Mouse (Mus musculus) liver, embryonic 16.5 days (tissue): ENCODE data around the gene Tkt. TPM values are rescaled to one million over a fixed set of nuclear protein-coding genes. Genes with fewer than 3 reads are reported as not detected.

Experiments
- ATAC-seq: fragments of 200-750 bp; cut with Nextera tagmentation; 2 replicates; pipeline ENCODE4 v1.8.0; 2017; ENCODE audit warnings: low read depth, mild to moderate bottlenecking, moderate number of reproducible peaks, moderate library complexity
- H3K27ac ChIP-seq: fragments of 300-500 bp; sonication (generic); 2 replicates; pipeline ENCODE4 v1.5.1; 2014; ENCODE audit warnings: mild to moderate bottlenecking, low read length
- H3K27me3 ChIP-seq: fragments of 300-500 bp; sonication (generic); 2 replicates; pipeline ENCODE4 v1.6.1; 2014; ENCODE audit warnings: low read depth, low read length, mixed read lengths; ENCODE audit not compliant: control insufficient read depth, insufficient read depth
- H3K36me3 ChIP-seq: fragments of 300-500 bp; sonication (generic); 2 replicates; pipeline ENCODE4 v1.6.1; 2014; ENCODE audit warnings: mild to moderate bottlenecking; ENCODE audit not compliant: control insufficient read depth, insufficient read depth
- H3K4me1 ChIP-seq: fragments of 300-500 bp; sonication (generic); 2 replicates; pipeline ENCODE4 v1.6.1; 2014; ENCODE audit warnings: low read depth, low read length, mixed read lengths; ENCODE audit not compliant: control insufficient read depth
- H3K4me2 ChIP-seq: fragments of 300-500 bp; sonication (generic); 2 replicates; pipeline ENCODE4 v1.6.1; 2014; ENCODE audit warnings: low read depth, low read length, mixed read lengths
- H3K4me3 ChIP-seq: fragments of 300-500 bp; sonication (generic); 2 replicates; pipeline ENCODE4 v1.5.1; 2014; ENCODE audit warnings: low read depth, mild to moderate bottlenecking, low read length
- H3K9ac ChIP-seq: fragments of 300-500 bp; sonication (generic); 2 replicates; pipeline ENCODE4 v1.6.1; 2014; ENCODE audit warnings: low read depth, low read length
- H3K9me3 ChIP-seq: fragments of 300-500 bp; sonication (generic); replicated peaks from 2 replicates; pipeline ENCODE4 v1.6.1; 2016; ENCODE audit warnings: low read length; ENCODE audit not compliant: control insufficient read depth
- WGBS: fragments of 180-500 bp; shearing (Covaris S2); extraction: QIAGEN DNeasy Blood & Tissue Kit; methylation state at CpG from one replicate; pipeline ENCODE4 v1.1.7; 2014; ENCODE audit not compliant: insufficient replicate concordance; 5-methylcytosine and 5-hydroxymethylcytosine counted together
- polyA plus RNA-seq: library from polyadenylated mRNA; unstranded; fragments of >200 nt; fragmentation: Nextera tagmentation; extraction: Ambion mirVana; gene quantifications from 2 replicates; pipeline ENCODE4 v1.2.1, GENCODE M21; 2015

Gene Tkt
- polyA plus RNA-seq: 175 and 178 TPM in 2 replicates

DNA sequence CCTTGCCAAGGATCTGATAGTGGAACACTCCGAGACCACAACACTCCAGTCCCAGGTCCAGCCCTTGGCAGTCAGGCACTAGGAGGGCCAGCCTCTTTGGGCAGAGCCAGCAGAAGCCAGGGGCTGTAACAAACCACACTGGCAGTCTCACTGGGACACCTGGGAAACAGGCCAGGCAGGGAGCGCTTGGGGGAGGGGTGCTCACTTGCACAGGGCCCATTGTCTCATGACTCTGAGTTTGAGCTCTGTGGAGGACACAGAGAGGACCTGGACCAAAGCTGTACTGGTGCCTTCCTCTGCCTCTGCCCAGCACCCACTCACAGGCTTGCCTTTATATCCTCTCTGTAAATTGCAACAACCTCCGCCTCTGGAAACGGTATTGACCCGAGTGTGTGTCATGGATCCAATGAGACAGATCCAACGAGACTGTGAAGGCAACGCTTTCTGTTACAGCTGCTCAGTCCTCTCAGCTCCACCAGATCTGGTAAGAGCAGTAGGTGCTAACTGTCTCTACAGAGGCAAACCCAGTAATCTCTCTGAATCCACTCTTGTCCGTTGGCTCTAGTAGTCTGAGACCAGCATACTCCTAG is at the start of gene Tkt:
Gene Tkt (plus strand): TSS at position 229 of the 590 bp plus-strand sequence.
- Histone ChIP-seq H3K4me2 (peak within 1 kb of the TSS; percentile 90), H3K9ac (peak within 1 kb of the TSS; percentile 81), H3K27me3 (0 out of 2 replicates have a peak, but pooled peaks cover 2% of the 10 kb centered on the region), H3K9me3 (no peaks in the 10 kb centered on the region), H3K27ac (peak within 1 kb of the TSS; percentile 95), H3K4me1 (peaks cover 32% of the 10 kb centered on the region), H3K4me3 (peak within 1 kb of the TSS; percentile 78), H3K36me3 (no peaks in the 10 kb centered on the region)
- ATAC-seq: peak; percentile 9; the same call in 1 of the 2 replicates
- WGBS: 20% methylated on average over 8 of the region's 8 CpGs

DNA sequence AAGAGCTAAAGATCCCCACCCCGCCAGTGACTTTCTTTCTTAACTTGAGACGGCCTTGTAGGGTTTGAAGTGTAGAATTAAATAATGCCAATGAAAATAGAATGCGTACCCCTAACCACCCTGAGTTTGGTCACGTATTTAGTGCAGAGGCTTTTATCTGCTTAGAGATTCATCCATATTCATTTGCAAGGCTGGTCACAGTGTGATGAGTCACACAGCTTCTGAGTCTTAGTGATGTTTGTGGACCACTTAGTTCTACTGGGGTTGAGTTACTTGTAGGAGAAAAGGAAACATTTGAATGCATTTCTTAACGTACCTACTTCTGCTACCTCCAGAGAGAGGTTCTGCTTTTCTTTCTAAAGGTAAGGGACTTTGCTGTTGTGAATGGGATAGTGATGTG is 43.2 kb upstream of the Tkt start:
- H3K36me3 ChIP-seq: peaks cover 12% of the 10 kb centered on the region
- H3K27ac ChIP-seq: no peak overlapping the region
- H3K9me3 ChIP-seq: no peaks in the 10 kb centered on the region
- WGBS: 73% methylated on average over 5 of the region's 5 CpGs
- no peaks in the 10 kb centered on the region for H3K4me1 ChIP-seq
- no peaks in the 10 kb centered on the region for H3K27me3 ChIP-seq
- H3K4me3 ChIP-seq: no peak overlapping the region
- no peak overlapping the region for H3K4me2 ChIP-seq
- no peak for ATAC-seq
- no peak overlapping the region for H3K9ac ChIP-seq

DNA sequence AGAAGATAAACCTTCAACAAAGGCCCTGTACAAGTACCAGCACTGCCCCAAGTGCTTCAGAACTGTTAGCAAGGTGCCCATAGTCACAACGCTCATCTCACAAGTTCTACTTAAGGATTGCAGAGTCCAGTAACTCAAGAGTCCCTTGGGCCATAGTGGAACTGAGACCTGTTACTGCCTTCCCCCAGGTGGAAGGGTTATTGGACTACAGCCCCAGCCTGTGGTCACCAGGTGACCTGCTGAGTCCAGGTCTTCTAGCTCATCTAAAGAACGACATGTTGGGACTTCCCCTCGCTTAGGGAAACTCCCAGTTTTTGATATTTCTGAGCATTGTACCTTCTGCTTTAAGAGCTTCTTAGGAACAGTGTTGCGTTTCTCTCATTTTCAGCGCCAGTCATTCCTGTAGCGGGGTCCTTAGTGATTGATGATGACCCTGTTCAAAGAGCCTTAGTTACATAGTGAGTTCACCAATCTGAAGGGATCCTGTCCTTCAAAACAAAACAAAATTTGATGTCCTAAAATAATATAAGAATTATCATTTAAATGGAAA is 37.9 kb upstream of the Tkt start:
- WGBS: 87% methylated on average over 6 of the region's 6 CpGs
- peaks cover 18% of the 10 kb centered on the region for H3K36me3 ChIP-seq

DNA sequence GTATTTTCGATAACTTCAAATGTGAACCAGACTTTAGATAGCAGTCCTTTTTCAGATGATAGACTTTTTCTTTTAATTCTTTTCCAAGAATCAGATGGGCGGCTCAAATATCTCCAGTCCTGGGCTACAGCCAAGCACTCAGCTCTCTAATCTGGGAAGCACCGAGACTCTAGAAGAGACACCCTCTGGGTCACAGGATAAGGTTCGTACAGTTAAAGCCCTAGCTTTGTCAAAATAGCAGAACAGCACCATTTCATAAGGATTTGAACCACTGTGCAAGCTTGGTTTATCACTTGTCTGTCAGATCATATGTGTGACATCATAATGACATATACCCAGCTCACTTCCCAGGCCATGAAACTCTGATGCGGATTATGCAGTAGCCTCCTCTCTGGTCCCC is 35.3 kb upstream of the Tkt start:
- Histone ChIP-seq H3K27ac (no peak overlapping the region), H3K36me3 (peaks cover 7% of the 10 kb centered on the region; the same call in 1 of the 2 replicates), H3K4me3 (no peak overlapping the region), H3K27me3 (no peaks in the 10 kb centered on the region), H3K9me3 (no peaks in the 10 kb centered on the region), H3K4me1 (peaks cover 6% of the 10 kb centered on the region), H3K4me2 (no peak overlapping the region), H3K9ac (no peak overlapping the region)
- ATAC-seq: no peak
- WGBS: 69% methylated on average over 5 of the region's 5 CpGs

More for the DNA sequence above, 37.9 kb upstream of the Tkt start:
- Histone ChIP-seq H3K27me3 (no peaks in the 10 kb centered on the region), H3K27ac (no peak overlapping the region), H3K4me3 (no peak overlapping the region), H3K9me3 (no peaks in the 10 kb centered on the region), H3K4me1 (no peaks in the 10 kb centered on the region), H3K9ac (no peak overlapping the region), H3K4me2 (no peak overlapping the region)
- ATAC-seq: no peak

DNA sequence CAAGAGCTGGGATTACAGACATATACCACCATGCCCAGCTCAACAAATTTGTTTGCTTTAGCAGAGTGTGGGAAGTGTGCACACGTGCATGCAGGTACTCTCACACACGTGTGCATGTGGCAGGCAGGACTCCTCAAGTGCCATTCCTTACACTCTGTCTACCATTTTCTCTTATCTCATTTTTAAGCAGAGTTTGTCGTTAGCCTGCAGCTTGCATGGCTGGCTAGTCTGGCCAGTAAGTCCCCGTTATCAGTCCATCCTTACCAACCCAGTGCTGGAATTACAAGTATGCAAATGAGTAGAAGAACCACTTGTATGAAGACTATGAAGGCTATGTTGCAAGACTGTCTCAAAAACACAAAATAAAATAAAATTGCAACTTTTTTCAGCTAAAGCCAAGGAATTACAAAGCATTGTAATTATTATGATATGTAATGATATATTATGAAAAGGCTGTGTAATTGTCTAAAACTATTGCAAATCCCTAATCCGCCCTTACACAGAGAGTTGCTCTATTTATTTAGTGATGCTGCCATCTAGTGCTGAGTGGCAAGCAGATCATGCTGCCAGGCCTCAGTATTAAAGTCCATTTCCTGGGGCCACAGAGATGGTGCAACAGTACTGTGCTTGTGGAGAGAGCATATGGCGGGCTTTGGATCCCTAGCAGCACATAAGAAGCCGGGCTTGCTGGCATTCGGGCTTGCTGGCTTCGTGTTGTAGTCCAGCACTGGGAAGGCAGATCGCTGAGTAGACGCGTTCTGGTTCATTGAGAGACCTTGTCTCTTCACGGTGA is 32.0 kb upstream of the Tkt start:
- ATAC-seq: peak; percentile 48
- Histone ChIP-seq H3K4me2 (no peak overlapping the region), H3K4me3 (no peak overlapping the region), H3K27me3 (no peaks in the 10 kb centered on the region), H3K27ac (no peak overlapping the region; the same call in 1 of the 2 replicates), H3K36me3 (peaks cover 3% of the 10 kb centered on the region; the same call in 1 of the 2 replicates), H3K9ac (no peak overlapping the region), H3K4me1 (peaks cover 6% of the 10 kb centered on the region), H3K9me3 (no peaks in the 10 kb centered on the region)
- 67% methylated on average over 13 of the region's 13 CpGs for WGBS

DNA sequence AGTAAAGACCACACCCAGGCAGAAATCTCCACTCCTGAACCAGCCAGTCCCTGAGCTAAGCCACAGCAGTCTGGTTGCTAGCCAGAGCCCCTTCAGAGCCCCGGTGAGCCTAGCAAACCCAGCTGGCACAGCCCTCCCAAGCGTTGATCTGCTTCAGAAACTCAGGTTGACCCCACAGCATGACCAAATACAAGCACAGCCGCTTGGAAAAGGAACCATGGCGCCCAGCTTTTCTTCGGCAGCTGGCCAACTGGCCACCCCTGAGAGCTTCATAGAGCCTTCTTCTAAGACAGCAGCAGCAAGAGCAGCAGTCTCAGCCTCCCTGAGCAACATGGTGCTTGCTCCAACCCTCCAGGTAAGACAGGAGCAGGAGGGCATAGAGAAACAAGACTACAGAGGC is 28.8 kb upstream of the Tkt start:
- 84% methylated on average over 5 of the region's 5 CpGs for WGBS
- peaks cover 3% of the 10 kb centered on the region for H3K36me3 ChIP-seq

DNA sequence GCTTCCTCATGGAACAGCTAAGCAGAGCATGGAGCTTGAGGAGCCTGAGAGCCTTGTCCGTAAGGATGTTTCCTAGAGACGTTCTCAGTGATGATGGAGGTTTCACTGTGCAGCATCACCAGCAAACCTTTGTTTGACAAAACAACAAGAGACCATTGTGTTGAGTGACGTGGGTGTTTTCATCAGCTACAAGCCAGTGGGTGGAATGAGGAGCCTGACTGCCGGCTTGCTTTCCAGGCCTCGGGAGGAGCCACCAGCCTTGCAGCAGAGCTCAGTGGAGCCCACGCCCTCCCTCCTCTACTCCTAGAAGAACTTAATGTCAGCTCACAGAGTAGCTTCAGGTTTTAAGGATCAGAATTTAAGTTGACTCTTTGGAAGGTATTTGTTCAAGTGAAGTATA is 24.8 kb upstream of the Tkt start:
- no peaks in the 10 kb centered on the region for H3K4me1 ChIP-seq
- 80% methylated on average over 6 of the region's 6 CpGs for WGBS
- peaks cover 7% of the 10 kb centered on the region; the same call in 1 of the 2 replicates for H3K36me3 ChIP-seq
- no peak overlapping the region for H3K27ac ChIP-seq
- H3K9me3 ChIP-seq: no peaks in the 10 kb centered on the region
- ATAC-seq: no peak
- no peak overlapping the region for H3K4me2 ChIP-seq
- no peak overlapping the region for H3K4me3 ChIP-seq
- no peaks in the 10 kb centered on the region for H3K27me3 ChIP-seq
- no peak overlapping the region for H3K9ac ChIP-seq

More for the DNA sequence above, 28.8 kb upstream of the Tkt start:
- no peak overlapping the region for H3K4me3 ChIP-seq
- ATAC-seq: no peak
- H3K27ac ChIP-seq: no peak overlapping the region
- no peaks in the 10 kb centered on the region for H3K27me3 ChIP-seq
- H3K9ac ChIP-seq: no peak overlapping the region
- H3K9me3 ChIP-seq: no peaks in the 10 kb centered on the region
- no peak overlapping the region for H3K4me2 ChIP-seq
- H3K4me1 ChIP-seq: peaks cover 6% of the 10 kb centered on the region

DNA sequence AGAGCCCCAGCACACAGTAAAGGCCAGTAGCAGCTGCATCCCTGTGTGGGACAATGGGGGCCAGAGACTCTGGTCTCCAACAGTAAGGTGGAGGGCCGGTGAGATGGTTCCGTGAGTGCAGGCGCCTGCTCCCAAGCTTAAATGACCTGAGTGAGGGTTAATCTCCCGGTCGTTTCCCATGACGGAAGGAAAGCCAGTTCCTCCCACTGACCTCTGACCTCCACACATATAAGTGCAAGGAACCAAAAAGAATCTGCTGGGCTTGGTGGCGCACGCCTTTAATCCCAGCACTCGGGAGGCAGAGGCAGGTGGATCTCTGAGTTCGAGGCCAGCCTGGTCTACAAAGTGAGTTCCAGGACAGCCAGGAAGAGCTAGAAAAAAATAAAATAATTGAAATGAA is 19.8 kb upstream of the Tkt start:
- ATAC-seq: no peak

DNA sequence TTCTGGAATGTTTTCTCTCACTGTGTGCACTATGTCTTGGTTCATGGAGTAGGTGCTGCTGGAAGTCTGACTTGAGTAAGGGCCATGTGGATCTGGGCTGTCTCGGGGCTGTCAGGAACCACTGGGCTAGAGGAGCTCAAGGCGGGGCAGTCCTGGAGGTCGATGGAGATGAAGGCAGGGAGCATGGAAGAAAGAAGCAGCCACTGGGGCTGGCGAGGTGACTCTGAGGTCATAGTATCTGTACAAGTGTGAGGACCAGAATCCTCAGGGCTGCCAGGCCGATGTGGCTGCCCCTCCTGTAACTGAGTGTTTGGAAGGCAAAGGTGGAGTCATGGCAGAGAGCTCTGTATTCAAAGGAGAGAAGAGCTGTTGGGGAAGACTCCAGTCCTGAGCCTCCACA is 19.2 kb upstream of the Tkt start:
- Histone ChIP-seq H3K4me2 (no peak overlapping the region), H3K4me3 (no peak overlapping the region), H3K4me1 (no peaks in the 10 kb centered on the region), H3K9ac (no peak overlapping the region), H3K27me3 (no peaks in the 10 kb centered on the region), H3K27ac (no peak overlapping the region), H3K36me3 (peaks cover 4% of the 10 kb centered on the region; the same call in 1 of the 2 replicates), H3K9me3 (no peaks in the 10 kb centered on the region)
- no peak for ATAC-seq
- WGBS: 75% methylated on average over 5 of the region's 5 CpGs

More for the DNA sequence above, 19.8 kb upstream of the Tkt start:
- no peaks in the 10 kb centered on the region for H3K27me3 ChIP-seq
- no peak overlapping the region for H3K27ac ChIP-seq
- H3K36me3 ChIP-seq: peaks cover 4% of the 10 kb centered on the region; the same call in 1 of the 2 replicates
- H3K4me3 ChIP-seq: no peak overlapping the region
- H3K4me2 ChIP-seq: no peak overlapping the region
- no peak overlapping the region for H3K9ac ChIP-seq
- 86% methylated on average over 10 of the region's 10 CpGs for WGBS
- no peaks in the 10 kb centered on the region for H3K9me3 ChIP-seq
- H3K4me1 ChIP-seq: no peaks in the 10 kb centered on the region
